Mouse (Mus musculus) olfactory bulb, adult 2 months (tissue): ENCODE data around the gene Pla2g4e.

ENCODE experiments used
- CTCF ChIP-seq: fragments of 200-500 bp; IDR thresholded peaks from 2 replicates; pipeline ENCODE4 v1.5.1; 2012; ENCODE audit warnings: low read depth, mild to moderate bottlenecking, low read length, moderate library complexity; ENCODE audit not compliant: insufficient read depth
- POLR2A ChIP-seq: fragments of 200-500 bp; IDR thresholded peaks from 2 replicates; pipeline ENCODE4 v1.6.1; 2012; ENCODE audit warnings: mild to moderate bottlenecking, low read depth, low read length, moderate library complexity; ENCODE audit not compliant: insufficient read depth

- TF ChIP-seq POLR2A (no peak), CTCF (no peak)
Measured at GRCm38 (mm10) chr2:120167763-120168162, 77.4 kb downstream of the Pla2g4e start.
